ENCODE assay signal across 9 mouse cellular contexts in the genomic region with DNA sequence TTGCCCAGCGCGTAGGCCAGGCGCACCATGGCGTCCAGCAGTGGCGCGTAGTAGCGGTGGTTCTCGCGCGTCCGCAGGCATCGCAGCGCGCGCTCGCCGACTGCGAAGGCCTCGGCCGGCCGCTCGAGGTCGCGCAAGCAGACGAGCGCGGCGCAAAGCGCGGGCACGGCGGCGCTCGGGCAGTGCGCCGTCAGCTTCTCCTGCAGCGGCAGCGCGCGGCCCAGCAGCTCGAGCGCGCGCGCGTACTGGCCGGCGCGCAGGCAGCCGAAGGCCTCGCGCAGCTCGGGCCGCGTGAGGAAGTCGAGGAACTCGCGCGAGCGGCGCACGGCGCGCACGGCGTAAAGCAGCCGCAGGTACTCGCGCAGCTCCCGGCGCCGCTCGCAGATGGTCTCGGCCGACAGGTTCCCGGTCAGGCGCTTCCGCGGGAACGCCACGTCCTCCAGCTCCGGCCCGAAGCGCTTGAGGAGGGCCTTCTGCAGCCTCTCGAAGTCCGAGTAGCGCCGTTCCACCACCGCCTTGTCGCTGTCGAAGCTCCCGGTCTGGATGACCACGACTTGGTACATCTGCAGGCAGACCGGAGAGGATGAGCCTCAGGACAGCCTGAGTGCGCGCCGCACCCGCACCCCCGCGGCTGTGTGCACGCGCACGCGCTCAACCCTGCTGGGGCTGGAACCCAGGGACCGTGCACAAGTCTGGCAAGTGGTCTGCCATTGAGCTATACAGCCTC. TPM values are rescaled to one million over a fixed set of nuclear protein-coding genes. Genes with fewer than 3 reads are reported as not detected.
DNase-seq lines count a peak whose midpoint lies in the region; TF ChIP-seq lines count a peak whose summit lies in the region.
"Had no signal": no experiment of that assay in that cellular context is flagged by ENCODE, and none has a peak within 500 bp of the region (broad histone marks: within the 10 kb centered on the region; RNA-seq: fewer than 3 reads in every experiment).

No protein-coding gene starts in this region.

- TF ChIP-seq POLR2A in cerebellum, adult 2 months (IDR thresholded peaks at IDR 0.05; ENCODE audit: borderline replicate concordance, insufficient read depth, low read length): peak; percentile 50; the same call in 1 of the 2 replicates

- intact Hi-C loops in heart, postnatal 36 days (cut with DNase I): loop anchor here (2.0 to 5.0 kb wide), 2 partner anchors 71 to 430 kb away; a partner anchor contains a TSS

- H3K27me3 ChIP-seq in cerebellum, adult 2 months (ENCODE audit: control insufficient read depth, insufficient read depth, low read length): no peaks in the 10 kb centered on the region

- 1% methylated on average over 104 of the region's 105 CpGs for WGBS in cerebellum, adult 2 months

- no peak for DNase-seq in ES-E14 (ENCODE audit: low read depth, low spot score)
- peak; percentile 74 to 82 for DNase-seq in cerebellum, adult 2 months
- DNase-seq in forelimb bud, embryonic 11.5 days (ENCODE audit: low read depth, low spot score): peak; percentile 88
- DNase-seq in heart, postnatal 36 days: peak; percentile 65 to 68
- peak; percentile 45 to 74 for DNase-seq in layer of hippocampus, adult 8-10 months (ENCODE audit: low spot score in 2 of 2)
- DNase-seq in lung, adult 18-20 months: peak; percentile 63 to 73
- DNase-seq in ovary, postnatal 36 days (ENCODE audit: low spot score): peak; percentile 80
- DNase-seq in T-cell, adult 2 months (ENCODE audit: low spot score): no peak

- in situ Hi-C loops in ES-E14 (cut with MboI; ENCODE audit: low sequenced_read_pairs in 2 of 2, unreplicated experiment in 2 of 2): loop anchor here in 1 of 2 experiments (10.0 kb wide), 1 partner anchor 353 kb away; a partner anchor contains a TSS

- peak overlapping the region; percentile 75 to 80 for H3K4me3 ChIP-seq in ES-E14 (ENCODE audit: insufficient read depth in 1 of 2, low read depth in 1 of 2, low read length in 2 of 2, poor library complexity in 1 of 2, severe bottlenecking in 1 of 2)
- peak overlapping the region; percentile 60 for H3K4me3 ChIP-seq in cerebellum, adult 2 months (replicated peaks; ENCODE audit: insufficient read depth, low read depth, low read length)

- H3K4me1 ChIP-seq in ES-E14 (ENCODE audit: control insufficient read depth in 2 of 2, insufficient read depth in 2 of 2, low read length in 2 of 2, poor library complexity in 1 of 2): peaks cover 0 to 2% of the 10 kb centered on the region in 2 experiments; a peak in 1 of 4 replicates
- H3K4me1 ChIP-seq in cerebellum, adult 2 months (ENCODE audit: control insufficient read depth, insufficient read depth, low read length): peaks cover 22% of the 10 kb centered on the region

- H3K9me3 ChIP-seq in ES-E14 (ENCODE audit: control insufficient read depth, insufficient read depth, low read depth, low read length): no peaks in the 10 kb centered on the region

- H3K27ac ChIP-seq in ES-E14 (ENCODE audit: insufficient read depth, low read depth, low read length, poor library complexity, severe bottlenecking): no peak overlapping the region
- peak overlapping the region; percentile 70 for H3K27ac ChIP-seq in cerebellum, adult 2 months (ENCODE audit: insufficient read depth, low read length)

- TF ChIP-seq CTCF in cerebellum, adult 2 months (IDR thresholded peaks at IDR 0.05; ENCODE audit: borderline replicate concordance, insufficient read depth, low read depth, low read length): no peak

- H3K9ac ChIP-seq in ES-E14 (ENCODE audit: insufficient read depth, low read depth, low read length, poor library complexity, severe bottlenecking): peak overlapping the region; percentile 78

- H3K36me3 ChIP-seq in ES-E14 (ENCODE audit: control insufficient read depth, insufficient read depth, low read length, poor library complexity, severe bottlenecking): no peaks in the 10 kb centered on the region

TF ChIP-seq in ES-E14, 5 proteins besides CTCF, POLR2A, EP300 and RAD21:
- TF ChIP-seq HCFC1 (IDR thresholded peaks at IDR 0.05; ENCODE audit: borderline replicate concordance, insufficient read depth, low read length) (peak; percentile 37; the same call in 1 of the 2 replicates), ZNF384 (IDR thresholded peaks at IDR 0.05; ENCODE audit: low read depth, low read length) (no peak), CHD2 (IDR thresholded peaks at IDR 0.05; ENCODE audit: low read depth, low read length) (0 out of 2 replicates have a peak, but pooled peaks have one; percentile 47)

RNA-seq across cellular contexts. Expression of a gene that starts 8.5 kb away (rescaled TPM):
- total RNA-seq in ES-E14 (2012; rRNA removed): 1.4 and 1.6 TPM in 2 replicates
- polyA plus RNA-seq in cerebellum, adult 2 months (2012; rRNA removed): 0.59 and 0.90 TPM in 2 replicates
- total RNA-seq in heart, postnatal 36 days (2021): 1 to 10 TPM in 1 of 2 experiments, under 1 TPM in 1; 0.94 to 1.6 TPM
- total RNA-seq in layer of hippocampus, adult 8-10 months (2022): 1 to 10 TPM; 1.8 to 6.2 (median 3.3) TPM

RNA-seq across cellular contexts. Expression of a gene that starts 19.7 kb away (rescaled TPM):
- total RNA-seq in ES-E14 (2012; rRNA removed): 0.40 and 0.90 TPM in 2 replicates
- polyA plus RNA-seq in cerebellum, adult 2 months (2012; rRNA removed): 0.11 and 0.28 TPM in 2 replicates
- 1 to 10 TPM; 1.1 to 1.4 TPM for total RNA-seq in heart, postnatal 36 days (2021)
- under 1 TPM; 0.22 to 0.82 (median 0.42) TPM for total RNA-seq in layer of hippocampus, adult 8-10 months (2022)
- polyA plus RNA-seq: Patski had no signal

Comparison
In these comparisons a context has a peak if more than half of its experiments do, and no peak if none do; other contexts are left out.
1. DNase-seq: peak in cerebellum, adult 2 months (2 of 2), forelimb bud, embryonic 11.5 days (single experiment), heart, postnatal 36 days (2 of 2), layer of hippocampus, adult 8-10 months (2 of 2), lung, adult 18-20 months (2 of 2) and ovary, postnatal 36 days (single experiment); none in ES-E14 (single experiment) and T-cell, adult 2 months (single experiment).